Mouse (Mus musculus): ENCODE data around the gene Btbd35f23. TPM values are rescaled to one million over a fixed set of nuclear protein-coding genes. Genes with fewer than 3 reads are reported as not detected.
"Not testable (repeated sequence)": the region's sequence is repeated elsewhere in the genome, so short reads cannot be mapped to it uniquely, and the experiment has no call there.

Btbd35f23 gene
- not detected in 2 replicates for polyA plus RNA-seq (2015; fragmentation: Nextera tagmentation; extraction: Ambion mirVana)

GRCm38 (mm10) chrX:3076575-3076974, at the start of gene Btbd35f23:
Gene Btbd35f23 (plus strand): TSS chrX:3076875.
- H3K9ac ChIP-seq; H3K36me3 ChIP-seq; H3K4me2 ChIP-seq; H3K27me3 ChIP-seq; H3K4me3 ChIP-seq; H3K27ac ChIP-seq; H3K4me1 ChIP-seq; ATAC-seq (ENCODE audit: borderline replicate concordance, extremely low read depth, low FRiP score, low TSS enrichment); H3K9me3 ChIP-seq: not testable (repeated sequence)
- WGBS, result 75% methylated on average over 1 of the region's 2 CpGs

Other genes with a start within 250 kb of the Btbd35f23 start
- not detected in 2 replicates for gene Btbd35f24, start 119.0 kb downstream of the Btbd35f23 start, polyA plus RNA-seq (2015; fragmentation: Nextera tagmentation; extraction: Ambion mirVana)